9 mouse cellular contexts compared by ENCODE assay signal in genomic region chr3:104779949-104780348, GRCm38 (mm10). TPM values are rescaled to one million over a fixed set of nuclear protein-coding genes. Genes with fewer than 3 reads are reported as not detected.
DNase-seq lines count a peak whose midpoint lies in the region; TF ChIP-seq lines count a peak whose summit lies in the region.
"Had no signal": no experiment of that assay in that cellular context is flagged by ENCODE, and none has a peak within 500 bp of the region (broad histone marks: within the 10 kb centered on the region; RNA-seq: fewer than 3 reads in every experiment).

No protein-coding gene starts in this region.

- H3K27ac ChIP-seq in bone marrow, adult 2 months (ENCODE audit: control insufficient read depth, insufficient read depth, low read depth, low read length, poor library complexity) = no peak overlapping the region
- no peak overlapping the region for H3K27ac ChIP-seq in olfactory bulb, adult 2 months (ENCODE audit: insufficient read depth, low read depth, low read length)

- no peak overlapping the region for H3K4me3 ChIP-seq in bone marrow, adult 2 months (replicated peaks; ENCODE audit: control insufficient read depth, low read depth, low read length)
- H3K4me3 ChIP-seq in olfactory bulb, adult 2 months (ENCODE audit: insufficient read depth, low read depth, low read length) = no peak overlapping the region

- peak; percentile 85 for TF ChIP-seq CTCF in bone marrow, adult 2 months (IDR thresholded peaks at IDR 0.05; ENCODE audit: control insufficient read depth, insufficient read depth, low read length)
- TF ChIP-seq CTCF in olfactory bulb, adult 2 months (IDR thresholded peaks at IDR 0.05; ENCODE audit: insufficient read depth, low read depth, low read length) = peak; percentile 87

- 2% methylated on average over 7 of the region's 7 CpGs for WGBS in bone marrow, adult 2 months
- 4% methylated on average over 7 of the region's 7 CpGs for WGBS in olfactory bulb, adult 2 months

- TF ChIP-seq POLR2A in bone marrow, adult 2 months (IDR thresholded peaks at IDR 0.05; ENCODE audit: borderline replicate concordance, control insufficient read depth, low read depth, low read length) = no peak
- no peak for TF ChIP-seq POLR2A in olfactory bulb, adult 2 months (IDR thresholded peaks at IDR 0.05; ENCODE audit: insufficient read depth, low read depth, low read length)

- DNase-seq in left cerebral cortex, adult 18-20 months (ENCODE audit: low spot score in 2 of 2) = peak; percentile 48 to 57
- DNase-seq in left cerebral cortex, adult 9 months (ENCODE audit: low spot score in 2 of 2) = no peak
- peak; percentile 74 for DNase-seq in ES-CJ7 (ENCODE audit: low read depth, low spot score)
- DNase-seq in forelimb bud, embryonic 11.5 days (ENCODE audit: low read depth, low spot score) = peak; percentile 85
- peak; percentile 58 for DNase-seq in kidney, postnatal 14 days
- DNase-seq in layer of hippocampus, adult 18-20 months (ENCODE audit: low spot score in 2 of 2) = no peak

- H3K4me1 ChIP-seq in bone marrow, adult 2 months (ENCODE audit: control insufficient read depth, insufficient read depth, low read length) = peaks cover 3% of the 10 kb centered on the region
- H3K4me1 ChIP-seq in olfactory bulb, adult 2 months (ENCODE audit: control insufficient read depth, insufficient read depth, low read length) = peaks cover 21% of the 10 kb centered on the region

RNA-seq across cellular contexts. Expression of gene Ppm1j, which starts 0.9 kb away (rescaled TPM):
- 1 to 10 TPM in 1 of 2 experiments, under 1 TPM in 1; 0.70 to 1.4 TPM for total RNA-seq in left cerebral cortex, adult 18-20 months (2021)
- polyA plus RNA-seq in bone marrow, adult 2 months (2011; ENCODE audit: insufficient read depth, insufficient read length, low replicate concordance, missing spikeins) = 2.0 and 2.6 TPM in 2 replicates
- polyA plus RNA-seq in olfactory bulb, adult 2 months (2012; ENCODE audit: insufficient read depth, insufficient read length, low replicate concordance, missing spikeins) = not detected in 2 replicates
- total RNA-seq in layer of hippocampus, adult 18-20 months (2021) = under 1 TPM; 0.37 to 0.38 TPM

RNA-seq across cellular contexts. Expression of gene Fam19a3, which starts 1.7 kb away (rescaled TPM):
- under 1 TPM; 0.12 to 0.45 TPM for total RNA-seq in left cerebral cortex, adult 18-20 months (2021)
- 0.31 TPM in 1 of 2 replicates, not detected in the other for polyA plus RNA-seq in bone marrow, adult 2 months (2011; ENCODE audit: insufficient read depth, insufficient read length, low replicate concordance, missing spikeins)
- not detected in 2 replicates for polyA plus RNA-seq in olfactory bulb, adult 2 months (2012; ENCODE audit: insufficient read depth, insufficient read length, low replicate concordance, missing spikeins)
- not detected for total RNA-seq in layer of hippocampus, adult 18-20 months (2021)
- polyA plus RNA-seq: neural tube, embryonic 14.5 days had no signal

RNA-seq across cellular contexts. Expression of gene Rhoc, which starts 8.2 kb away (rescaled TPM):
- 10 to 100 TPM; 31.7 to 31.8 TPM for total RNA-seq in left cerebral cortex, adult 18-20 months (2021)
- 23.4 and 33.5 TPM in 2 replicates for polyA plus RNA-seq in bone marrow, adult 2 months (2011; ENCODE audit: insufficient read depth, insufficient read length, low replicate concordance, missing spikeins)
- not detected in 2 replicates for polyA plus RNA-seq in olfactory bulb, adult 2 months (2012; ENCODE audit: insufficient read depth, insufficient read length, low replicate concordance, missing spikeins)
- 10 to 100 TPM; 20.5 to 21.6 TPM for total RNA-seq in layer of hippocampus, adult 18-20 months (2021)

RNA-seq across cellular contexts. Expression of gene Mov10, which starts 38.4 kb away (rescaled TPM):
- total RNA-seq in left cerebral cortex, adult 18-20 months (2021) = 10 to 100 TPM in 1 of 2 experiments, 1 to 10 TPM in 1; 9.1 to 10.5 TPM
- 7.5 and 18.5 TPM in 2 replicates for polyA plus RNA-seq in bone marrow, adult 2 months (2011; ENCODE audit: insufficient read depth, insufficient read length, low replicate concordance, missing spikeins)
- not detected in 2 replicates for polyA plus RNA-seq in olfactory bulb, adult 2 months (2012; ENCODE audit: insufficient read depth, insufficient read length, low replicate concordance, missing spikeins)
- 1 to 10 TPM; 7.9 to 9.7 TPM for total RNA-seq in layer of hippocampus, adult 18-20 months (2021)

Comparison
In these comparisons a context has a peak if more than half of its experiments do, and no peak if none do; other contexts are left out.
1. DNase-seq: peak in left cerebral cortex, adult 18-20 months (2 of 2), ES-CJ7 (single experiment), forelimb bud, embryonic 11.5 days (single experiment) and kidney, postnatal 14 days (single experiment); none in left cerebral cortex, adult 9 months (0 of 2) and layer of hippocampus, adult 18-20 months (0 of 2).